Mouse (Mus musculus) intestine, postnatal 0 days (tissue): Measurements from ENCODE around the gene Slc2a9. TPM values are rescaled to one million over a fixed set of nuclear protein-coding genes. Genes with fewer than 3 reads are reported as not detected.

Experiments
- ATAC-seq: fragments of 200-750 bp; cut with Nextera tagmentation; 2 replicates; pipeline ENCODE4 v1.8.0; 2017; ENCODE audit warnings: mild to moderate bottlenecking, moderate TSS enrichment, moderate library complexity
- H3K27ac ChIP-seq: fragments of 300-500 bp; sonication (generic); 2 replicates; pipeline ENCODE4 v1.5.1; 2014; ENCODE audit warnings: mild to moderate bottlenecking, low read depth, low read length, moderate library complexity
- H3K27me3 ChIP-seq: fragments of 300-500 bp; sonication (generic); replicated peaks from 2 replicates; pipeline ENCODE4 v1.6.1; 2014; ENCODE audit warnings: low read length, mixed read lengths; ENCODE audit not compliant: control insufficient read depth, insufficient read depth
- H3K36me3 ChIP-seq: fragments of 300-500 bp; sonication (generic); 2 replicates; pipeline ENCODE4 v1.6.1; 2014; ENCODE audit warnings: mild to moderate bottlenecking, moderate library complexity; ENCODE audit not compliant: control insufficient read depth, insufficient read depth
- H3K4me1 ChIP-seq: fragments of 300-500 bp; sonication (generic); replicated peaks from 2 replicates; pipeline ENCODE4 v1.6.1; 2014; ENCODE audit warnings: antibody characterized with exemption, low read length, mixed read lengths; ENCODE audit not compliant: control insufficient read depth, insufficient read depth
- H3K4me2 ChIP-seq: fragments of 300-500 bp; sonication (generic); replicated peaks from 2 replicates; pipeline ENCODE4 v1.6.1; 2014; ENCODE audit warnings: low read depth, mild to moderate bottlenecking, moderate library complexity
- H3K4me3 ChIP-seq: fragments of 300-500 bp; sonication (generic); 2 replicates; pipeline ENCODE4 v1.5.1; 2014; ENCODE audit warnings: low read depth, low read length
- H3K9ac ChIP-seq: fragments of 300-500 bp; sonication (generic); 2 replicates; pipeline ENCODE4 v1.6.1; 2014; ENCODE audit warnings: mild to moderate bottlenecking, low read depth, low read length
- H3K9me3 ChIP-seq: fragments of 300-500 bp; sonication (generic); 2 replicates; pipeline ENCODE4 v1.6.1; 2016; ENCODE audit warnings: mixed run types; ENCODE audit not compliant: control insufficient read depth
- CTCF ChIP-seq: sonication (generic); IDR thresholded peaks from 2 replicates; pipeline ENCODE4 v1.5.1; 2016; ENCODE audit warnings: low read depth, mild to moderate bottlenecking, control low read depth, antibody characterized with exemption, moderate library complexity
- WGBS: fragments of 180-500 bp; shearing (Covaris S2); extraction: QIAGEN DNeasy Blood & Tissue Kit; methylation state at CpG from one replicate; pipeline ENCODE4 v1.1.7; 2014; 5-methylcytosine and 5-hydroxymethylcytosine counted together
- polyA plus RNA-seq: library from polyadenylated mRNA; unstranded; fragments of >200 nt; fragmentation: Nextera tagmentation; extraction: Ambion mirVana; gene quantifications from 2 replicates; pipeline ENCODE4 v1.2.1, GENCODE M21; 2015

Gene Slc2a9
- polyA plus RNA-seq, 1 experiment from 2014 or later = 2.4 TPM

GRCm38 (mm10) chr5:38543496-38544217 lies 40.7 kb upstream of the Slc2a9 start:
- H3K9me3 ChIP-seq = no peaks in the 10 kb centered on the region
- no peak overlapping the region for H3K4me2 ChIP-seq
- no peak overlapping the region for H3K4me3 ChIP-seq
- no peaks in the 10 kb centered on the region for H3K27me3 ChIP-seq
- TF ChIP-seq CTCF = no peak
- H3K36me3 ChIP-seq = peaks cover 99% of the 10 kb centered on the region
- 85% methylated on average over 4 of the region's 4 CpGs for WGBS
- H3K4me1 ChIP-seq = no peaks in the 10 kb centered on the region
- no peak overlapping the region for H3K9ac ChIP-seq
- no peak overlapping the region for H3K27ac ChIP-seq
- no peak for ATAC-seq

DNA sequence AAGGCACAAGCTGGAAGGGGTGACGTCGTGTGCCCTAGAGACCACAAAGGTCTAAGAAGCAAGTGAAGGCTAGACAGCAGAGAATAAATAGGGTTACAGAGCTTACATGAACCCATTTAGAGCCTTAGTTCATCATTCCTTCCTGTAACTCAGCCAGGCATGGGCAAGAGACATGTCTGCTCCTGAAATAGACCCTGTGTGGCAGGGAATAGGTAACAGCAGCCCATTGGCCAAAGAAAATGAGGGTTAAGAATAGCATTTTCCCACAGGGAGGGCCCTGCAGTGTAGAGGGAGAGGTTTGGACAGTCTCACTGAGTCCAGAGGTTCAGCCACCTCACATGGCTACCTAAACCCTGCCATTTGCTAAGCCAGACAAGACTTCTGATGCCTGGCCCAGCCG lies 38.8 kb upstream of the Slc2a9 start:
- Histone ChIP-seq H3K4me3 (no peak overlapping the region), H3K27me3 (no peaks in the 10 kb centered on the region), H3K4me2 (no peak overlapping the region), H3K4me1 (no peaks in the 10 kb centered on the region), H3K36me3 (peaks cover 99% of the 10 kb centered on the region), H3K9me3 (no peaks in the 10 kb centered on the region), H3K27ac (no peak overlapping the region), H3K9ac (no peak overlapping the region)
- TF ChIP-seq CTCF = no peak
- 91% methylated on average over 3 of the region's 3 CpGs for WGBS
- ATAC-seq = no peak

DNA sequence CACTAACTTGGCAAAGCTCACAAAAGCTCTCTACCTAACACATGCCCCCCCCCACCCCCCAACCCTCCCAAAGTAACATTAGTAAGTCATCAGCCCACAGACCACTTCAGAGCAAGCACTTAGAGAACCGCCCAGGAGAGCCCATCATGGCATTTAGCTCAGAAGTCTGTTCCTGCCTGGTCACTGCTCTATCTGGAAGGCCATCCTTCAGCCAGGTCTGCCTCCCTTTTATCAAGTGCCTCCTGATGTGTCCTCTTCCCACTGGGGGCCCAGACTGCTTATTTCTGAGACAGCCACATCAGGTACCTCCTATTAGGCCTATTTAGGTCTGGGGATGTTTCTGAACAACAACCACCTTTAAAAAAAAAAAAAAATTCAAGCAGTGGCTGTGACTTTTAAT lies 38.0 kb upstream of the Slc2a9 start:
- ATAC-seq = no peak
- 92% methylated on average over 1 of the region's 1 CpGs for WGBS
- Histone ChIP-seq H3K4me2 (no peak overlapping the region), H3K36me3 (peaks cover 99% of the 10 kb centered on the region), H3K9me3 (no peaks in the 10 kb centered on the region), H3K27ac (no peak overlapping the region), H3K4me3 (no peak overlapping the region), H3K27me3 (no peaks in the 10 kb centered on the region), H3K4me1 (no peaks in the 10 kb centered on the region), H3K9ac (no peak overlapping the region)
- no peak for TF ChIP-seq CTCF

- Histone ChIP-seq H3K4me2 (no peak overlapping the region), H3K4me1 (no peaks in the 10 kb centered on the region), H3K27ac (no peak overlapping the region), H3K36me3 (peaks cover 99% of the 10 kb centered on the region), H3K27me3 (no peaks in the 10 kb centered on the region), H3K9ac (no peak overlapping the region), H3K4me3 (no peak overlapping the region), H3K9me3 (no peaks in the 10 kb centered on the region)
- TF ChIP-seq CTCF = no peak
- WGBS = 90% methylated on average over 8 of the region's 8 CpGs
- ATAC-seq = no peak
These were observed 35.6 kb upstream of the Slc2a9 start for GRCm38 (mm10) chr5:38538508-38538907.

DNA sequence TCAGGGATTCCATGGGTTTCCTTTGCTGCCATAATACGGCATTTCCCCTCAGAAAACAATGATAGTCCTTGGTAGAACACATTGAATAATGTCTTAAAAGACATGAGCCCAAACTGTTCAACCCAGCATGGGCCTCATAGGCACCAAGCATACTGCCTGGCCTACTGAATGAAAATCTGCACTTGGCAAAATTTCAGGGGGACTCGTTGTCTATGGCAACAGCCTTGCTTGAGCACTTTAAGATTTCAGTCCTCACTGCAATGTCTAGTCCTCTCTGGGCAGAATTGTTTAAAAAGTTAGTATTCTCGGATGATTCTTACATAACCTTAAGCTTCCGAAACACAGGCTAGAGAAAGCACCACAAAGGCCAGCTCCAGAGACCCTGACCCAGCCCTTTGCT lies 34.9 kb upstream of the Slc2a9 start:
- WGBS = 85% methylated on average over 4 of the region's 4 CpGs
- ATAC-seq = no peak
- H3K27me3 ChIP-seq = no peaks in the 10 kb centered on the region

DNA sequence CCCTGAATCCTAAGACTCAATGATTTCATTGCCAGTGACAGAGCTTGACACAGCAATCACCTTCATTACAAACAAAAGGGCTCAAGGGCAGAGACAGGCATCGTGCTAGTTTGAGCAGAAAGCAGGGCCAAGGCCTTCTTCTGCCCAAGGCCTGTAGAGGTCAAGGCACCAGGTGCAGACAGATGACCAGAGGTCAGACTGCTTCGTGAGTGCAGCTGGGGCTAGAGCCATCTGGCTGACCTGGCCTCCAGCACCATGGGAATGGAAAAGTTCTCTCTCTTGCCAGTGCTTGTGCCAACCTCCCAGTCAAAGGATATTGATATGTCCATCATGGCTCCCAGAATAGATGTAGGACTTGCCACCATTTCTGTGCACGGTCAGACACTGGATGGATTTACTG lies 33.9 kb upstream of the Slc2a9 start:
- no peak for TF ChIP-seq CTCF
- no peaks in the 10 kb centered on the region for H3K27me3 ChIP-seq
- no peaks in the 10 kb centered on the region for H3K4me1 ChIP-seq
- H3K4me3 ChIP-seq = no peak overlapping the region
- H3K36me3 ChIP-seq = peaks cover 99% of the 10 kb centered on the region
- H3K9me3 ChIP-seq = no peaks in the 10 kb centered on the region
- no peak overlapping the region for H3K9ac ChIP-seq
- no peak overlapping the region for H3K27ac ChIP-seq
- WGBS = 90% methylated on average over 3 of the region's 3 CpGs
- no peak for ATAC-seq
- no peak overlapping the region for H3K4me2 ChIP-seq

More for the DNA sequence above, 34.9 kb upstream of the Slc2a9 start:
- H3K9me3 ChIP-seq = no peaks in the 10 kb centered on the region
- H3K27ac ChIP-seq = no peak overlapping the region
- H3K4me3 ChIP-seq = no peak overlapping the region
- H3K9ac ChIP-seq = no peak overlapping the region
- no peak overlapping the region for H3K4me2 ChIP-seq
- peaks cover 98% of the 10 kb centered on the region for H3K36me3 ChIP-seq
- no peaks in the 10 kb centered on the region for H3K4me1 ChIP-seq
- TF ChIP-seq CTCF = no peak
